Mouse (Mus musculus): ENCODE data around the gene D630023F18Rik.
A peak's percentile ranks its signal among the peaks of the same experiment; 100 is the strongest.

The D630023F18Rik gene

GRCm38 (mm10) chr1:65112031-65112806 is 10.8 kb downstream of the D630023F18Rik start:
- peak; percentile 55 to 69 for DNase-seq (ENCODE audit: low spot score in 2 of 2)

DNA sequence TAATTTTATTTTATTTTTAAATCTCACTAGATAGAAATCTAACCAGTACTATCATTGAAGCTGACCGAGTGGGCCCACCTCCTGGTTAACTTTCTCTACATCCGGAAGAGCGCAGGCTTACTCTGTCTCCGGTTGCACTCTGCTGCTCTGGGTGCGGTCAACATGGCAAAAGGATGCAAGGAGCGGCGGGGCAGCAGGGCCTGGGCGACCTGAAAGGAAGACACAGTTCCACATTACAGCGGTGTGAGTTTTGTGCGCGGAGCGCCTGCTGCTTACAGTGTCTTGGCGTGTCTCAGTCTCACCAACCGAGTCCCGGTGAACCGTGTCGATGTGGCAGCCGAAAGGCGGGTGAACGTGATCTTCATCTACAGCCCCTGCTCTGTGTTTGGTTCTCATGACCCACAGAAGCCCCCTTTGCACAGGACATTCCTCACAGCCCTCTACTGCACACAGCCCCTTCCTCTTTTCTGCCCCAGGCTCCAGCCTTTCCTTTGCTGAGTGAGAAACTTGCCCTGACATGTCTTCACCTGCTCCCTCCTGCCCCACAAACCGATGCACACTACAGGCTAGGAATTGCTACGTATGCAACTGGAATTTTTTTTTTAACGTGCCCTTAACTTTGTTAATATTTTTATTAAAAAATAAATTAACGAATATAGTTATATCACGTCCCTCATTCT is 13.1 kb downstream of the D630023F18Rik start:
- no peak for DNase-seq (ENCODE audit: low spot score in 2 of 2)

DNA sequence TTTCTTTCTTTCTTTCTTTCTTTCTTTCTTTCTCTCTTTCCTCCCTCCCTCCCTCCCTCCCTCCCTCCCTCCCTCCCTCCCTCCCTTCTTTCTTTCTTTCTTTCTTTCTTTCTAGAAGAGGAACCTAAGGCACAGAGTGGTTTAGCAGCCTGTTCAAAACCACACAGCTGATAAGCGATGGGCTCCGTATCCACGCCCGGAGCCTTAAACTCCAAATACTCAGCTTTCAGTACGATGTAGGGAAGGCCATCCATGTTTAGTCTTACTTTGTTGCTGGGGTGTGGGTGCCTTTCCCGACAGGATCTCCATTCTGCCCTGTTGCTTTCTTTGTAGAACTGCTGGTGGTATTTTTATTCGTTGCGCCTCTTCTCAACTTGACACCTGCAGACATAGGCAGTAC is 13.8 kb downstream of the D630023F18Rik start:
- no peak for DNase-seq (ENCODE audit: low spot score in 2 of 2)

DNA sequence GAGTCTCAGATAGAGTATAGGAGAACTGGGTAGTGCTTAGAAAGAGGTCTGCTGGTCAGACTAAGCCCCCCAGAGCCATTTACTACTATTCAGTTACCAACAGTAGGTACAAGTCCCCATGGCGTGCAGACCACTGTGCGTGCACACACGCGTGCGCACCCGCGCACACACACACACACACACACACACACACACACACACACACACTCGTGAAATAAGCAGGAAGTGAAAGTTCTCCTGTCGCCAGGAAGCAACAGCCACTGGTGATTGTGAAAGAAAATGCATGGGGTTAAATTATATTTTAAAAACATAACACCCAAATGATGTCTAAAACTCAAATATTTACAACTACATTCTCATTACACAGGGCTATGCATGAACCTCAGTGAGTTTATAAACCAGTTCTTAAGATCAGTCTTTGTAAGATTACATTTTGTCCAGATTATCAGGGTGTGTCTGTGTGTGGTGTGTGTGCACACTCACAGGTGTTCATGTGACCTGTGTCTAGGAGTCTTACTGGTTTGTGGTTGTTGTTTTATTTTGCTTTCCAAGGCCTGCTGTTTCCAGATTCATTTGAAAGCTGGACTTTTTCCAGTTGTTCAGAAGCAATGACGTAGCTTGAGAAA is 15.2 kb downstream of the D630023F18Rik start:
- no peak for DNase-seq (ENCODE audit: low spot score in 2 of 2)

DNA sequence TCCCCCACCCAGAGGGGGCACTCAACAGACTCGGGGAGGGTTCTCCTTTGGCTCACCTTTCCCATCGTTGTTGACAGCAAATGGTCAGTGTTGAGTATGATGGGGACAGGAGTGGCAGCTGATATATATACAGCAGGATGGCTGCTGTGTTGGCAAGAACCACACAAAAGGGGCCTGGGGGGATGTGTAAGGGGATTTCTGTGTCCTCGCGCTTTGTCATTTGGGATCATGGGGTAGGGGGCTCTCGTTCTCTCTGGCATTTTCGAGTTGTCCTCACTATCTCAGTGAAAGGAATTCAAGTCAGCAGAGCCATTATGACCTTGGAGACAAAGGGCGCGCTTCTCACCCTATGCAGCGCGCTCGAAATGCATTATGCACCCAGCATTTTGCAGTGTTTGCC is 19.7 kb downstream of the D630023F18Rik start, which contains the start of gene Cryga:
Gene Cryga (minus strand): TSS at position 101 of the 400 bp plus-strand sequence.
- no peak for DNase-seq (ENCODE audit: low spot score in 2 of 2)

DNA sequence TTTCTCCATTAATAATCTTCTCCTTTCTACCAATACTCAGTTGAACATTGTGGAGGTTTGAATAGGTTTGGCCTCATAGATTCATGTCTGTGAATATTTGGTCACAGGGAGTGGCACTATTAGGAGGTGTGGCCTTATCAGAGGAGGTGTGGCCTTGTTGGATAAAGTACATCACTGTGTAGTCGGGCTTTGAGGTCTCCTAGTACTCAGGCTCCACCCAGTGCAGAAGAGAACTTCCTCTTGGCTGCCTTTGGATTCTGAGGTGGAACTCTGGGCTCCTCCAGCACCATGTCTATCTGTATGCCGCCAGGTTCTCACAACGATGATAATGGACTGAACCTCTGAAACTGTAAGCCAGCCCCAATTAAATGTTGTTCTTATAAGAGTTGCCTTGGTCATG is 26.1 kb downstream of the D630023F18Rik start:
- DNase-seq (ENCODE audit: low spot score in 2 of 2) = no peak

DNA sequence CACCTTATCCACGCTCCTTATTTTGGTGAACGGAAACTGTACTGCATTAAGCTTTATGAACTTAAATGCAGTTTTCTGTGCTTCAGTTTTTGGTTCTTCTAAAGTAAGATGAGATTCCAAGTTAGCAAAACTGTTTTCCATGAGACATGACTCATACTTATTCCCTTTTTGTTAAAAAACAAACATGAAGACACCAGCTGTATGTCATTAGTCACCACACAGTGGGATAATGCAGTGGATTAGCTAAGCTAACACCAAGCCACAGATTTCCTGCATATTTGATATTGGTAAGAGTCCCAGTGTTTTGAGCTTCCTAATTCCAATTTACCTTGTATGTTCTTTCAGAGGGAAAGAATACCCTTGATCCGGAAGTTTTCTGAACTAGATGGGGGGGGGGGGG is 31.4 kb downstream of the D630023F18Rik start:
- DNase-seq (ENCODE audit: low spot score in 2 of 2) = no peak

DNA sequence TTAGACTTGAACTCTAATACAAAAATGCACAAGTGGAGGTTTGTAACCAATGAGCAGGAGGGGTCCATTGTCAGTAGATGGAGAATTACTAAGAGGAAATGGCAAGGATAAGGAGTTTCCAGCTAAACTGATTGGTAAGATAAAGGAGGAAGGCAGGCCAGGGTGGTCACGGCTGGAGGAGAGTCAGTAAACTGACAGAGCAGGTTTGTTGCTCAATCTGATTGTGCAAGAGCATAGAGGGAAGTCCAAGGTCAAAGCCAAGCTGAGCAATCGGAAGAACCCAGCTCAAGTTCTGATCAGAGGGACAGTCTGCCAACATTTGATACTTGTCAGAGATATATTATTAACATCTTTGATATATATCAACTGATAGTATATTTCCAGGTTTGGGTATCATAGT is 32.6 kb downstream of the D630023F18Rik start:
- DNase-seq (ENCODE audit: low spot score in 2 of 2) = peak; percentile 69 to 72

- DNase-seq (ENCODE audit: low spot score in 2 of 2) = no peak
These were observed 34.3 kb downstream of the D630023F18Rik start for GRCm38 (mm10) chr1:65088567-65089356.

GRCm38 (mm10) chr1:65082188-65082587 is 40.8 kb downstream of the D630023F18Rik start, which contains the start of gene Crygb:
Gene Crygb, minus strand, starts transcription at chr1:65082288.
- DNase-seq (ENCODE audit: low spot score in 2 of 2) = no peak

GRCm38 (mm10) chr1:65075607-65076006 is 47.4 kb downstream of the D630023F18Rik start:
- DNase-seq (ENCODE audit: low spot score in 2 of 2) = no peak

- no peak for DNase-seq (ENCODE audit: low spot score in 2 of 2)
These were observed 49.4 kb downstream of the D630023F18Rik start, which contains the start of gene Crygc for GRCm38 (mm10) chr1:65073589-65073988. Gene Crygc, minus strand, starts transcription at chr1:65073689.

GRCm38 (mm10) chr1:65067842-65068241 is 55.2 kb downstream of the D630023F18Rik start:
- DNase-seq (ENCODE audit: low spot score in 2 of 2) = no peak

- DNase-seq (ENCODE audit: low spot score in 2 of 2) = no peak
These were observed 58.8 kb downstream of the D630023F18Rik start for GRCm38 (mm10) chr1:65064201-65064600.

GRCm38 (mm10) chr1:65063352-65063751 is 59.7 kb downstream of the D630023F18Rik start, which contains the start of gene Crygd:
Gene Crygd, minus strand, starts transcription at chr1:65063452.
- DNase-seq (ENCODE audit: low spot score in 2 of 2) = no peak

All from urinary bladder, postnatal 36 days (tissue).